Mouse (Mus musculus): Measurements from ENCODE around the gene Usp10.

Usp10 gene

GRCm38 (mm10) chr8:119914161-119914560 lies 4.0 kb downstream of the Usp10 start:
- no peak for DNase-seq (ENCODE audit: extremely low read depth, low read depth, low spot score)

- no peak for DNase-seq (ENCODE audit: extremely low read depth, low read depth, low spot score)
Measured at GRCm38 (mm10) chr8:119915298-119915697, 5.1 kb downstream of the Usp10 start.

DNA sequence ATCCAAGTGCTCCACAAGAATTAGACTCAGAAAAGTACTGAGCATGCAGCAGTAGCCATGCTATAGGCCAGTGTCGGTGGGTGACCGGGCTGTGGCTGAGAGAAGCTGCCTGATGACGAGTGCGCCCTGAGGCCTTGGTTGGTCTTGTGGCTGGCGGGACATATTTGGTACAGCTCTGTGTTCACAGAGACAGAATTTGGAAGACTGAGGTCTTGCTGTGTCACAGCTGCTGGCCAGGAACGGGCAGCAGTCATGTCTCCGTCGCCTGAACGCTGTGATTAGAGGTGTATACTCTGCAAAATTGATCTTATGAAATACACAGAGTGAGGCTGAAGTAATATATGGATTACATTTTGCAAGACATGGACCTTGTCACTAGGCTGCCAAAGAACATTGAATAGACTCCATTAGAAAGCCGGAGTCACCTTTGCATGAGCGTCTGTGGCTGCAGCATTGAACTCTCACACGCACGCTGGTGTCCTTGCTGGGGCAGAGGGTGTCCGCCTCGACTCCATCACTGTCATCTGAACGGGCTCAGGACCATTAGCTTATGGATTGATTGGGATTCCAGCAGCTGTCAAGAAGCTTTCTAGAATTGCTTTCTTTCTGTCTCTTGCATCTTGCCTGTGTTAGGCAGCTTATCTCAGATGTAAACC lies 6.2 kb downstream of the Usp10 start:
- peak; percentile 58 for DNase-seq (ENCODE audit: extremely low read depth, low read depth, low spot score)

DNA sequence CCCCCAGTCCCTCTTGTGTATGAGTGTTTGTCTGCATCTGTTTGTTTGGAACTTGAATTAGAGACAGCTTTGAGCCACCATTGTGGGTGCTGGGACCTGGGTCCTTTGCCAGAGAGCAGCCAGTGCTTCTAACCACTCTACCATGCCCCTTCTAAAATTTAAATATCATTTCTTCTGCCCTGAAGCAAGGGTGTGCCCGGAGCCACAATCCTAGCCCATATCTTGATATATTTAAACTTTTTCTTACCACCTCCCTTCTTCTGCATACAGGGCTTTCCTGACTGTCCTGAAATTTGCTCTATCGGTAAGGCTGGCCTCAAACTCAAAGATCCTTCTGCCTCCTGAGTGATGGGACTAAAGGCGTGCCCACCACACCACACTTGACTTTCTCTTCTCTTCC lies 7.3 kb downstream of the Usp10 start:
- no peak for DNase-seq (ENCODE audit: extremely low read depth, low read depth, low spot score)

DNA sequence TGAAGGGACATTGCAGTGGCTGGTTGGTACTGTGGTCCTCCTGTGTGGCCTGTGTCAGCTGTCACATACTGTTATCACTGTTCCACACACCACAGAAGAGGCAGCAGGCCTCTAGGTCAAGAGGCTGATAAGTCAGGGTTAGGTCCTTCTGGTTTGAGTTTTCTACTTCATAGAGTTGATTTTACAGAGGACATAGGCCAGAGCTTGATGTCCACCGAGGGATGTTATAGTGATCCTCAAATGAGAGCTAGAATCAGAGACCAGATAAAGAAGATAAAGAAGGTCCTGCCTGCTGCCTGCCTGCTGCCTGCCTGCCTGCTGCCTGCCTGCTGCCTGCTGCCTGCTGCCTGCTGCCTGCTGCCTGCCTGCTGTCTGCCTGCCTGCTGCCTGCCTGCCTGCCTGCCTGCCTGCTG lies 8.0 kb downstream of the Usp10 start:
- no peak for DNase-seq (ENCODE audit: extremely low read depth, low read depth, low spot score)

DNA sequence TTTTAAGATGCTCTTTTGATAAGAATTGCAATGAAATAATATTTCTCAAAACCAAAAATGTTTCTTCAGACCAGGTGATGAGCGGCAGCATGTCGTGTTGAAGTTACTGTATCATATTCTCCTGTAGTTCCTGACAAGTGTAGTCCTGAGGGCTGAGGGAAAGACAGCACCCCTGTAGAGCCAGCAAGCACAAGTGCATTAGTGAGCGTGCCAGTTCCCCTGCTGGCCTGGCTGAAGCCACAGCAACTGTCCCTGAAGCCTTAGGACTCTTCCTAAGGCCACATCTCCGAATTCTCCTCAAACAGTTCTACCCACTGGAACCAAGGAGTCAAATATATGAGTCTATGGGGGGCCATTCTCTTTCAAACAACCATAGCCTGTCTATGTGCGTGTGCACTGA lies 13.1 kb downstream of the Usp10 start:
- DNase-seq (ENCODE audit: extremely low read depth, low read depth, low spot score), result no peak

DNA sequence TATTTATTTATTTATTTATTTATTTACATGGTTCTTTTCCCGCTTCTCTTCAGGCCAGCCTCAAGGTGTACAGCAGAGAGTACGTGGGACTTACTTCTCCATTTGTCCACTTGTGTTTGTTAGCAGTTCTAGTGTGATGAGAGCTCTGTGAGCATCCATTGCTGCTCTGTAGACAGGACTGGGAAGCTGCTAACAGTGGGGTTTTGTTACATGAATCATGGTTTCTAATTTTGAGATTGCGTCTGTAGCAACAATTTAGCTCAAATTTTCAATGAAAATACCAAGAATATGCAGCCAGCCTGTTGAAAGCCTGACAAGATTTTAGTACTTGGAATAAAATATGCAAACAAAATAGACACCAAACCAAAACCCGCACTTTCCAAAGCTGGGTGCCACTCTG lies 15.3 kb downstream of the Usp10 start:
- no peak for DNase-seq (ENCODE audit: extremely low read depth, low read depth, low spot score)

GRCm38 (mm10) chr8:119926474-119926873 lies 16.3 kb downstream of the Usp10 start:
- no peak for DNase-seq (ENCODE audit: extremely low read depth, low read depth, low spot score)

- DNase-seq (ENCODE audit: extremely low read depth, low read depth, low spot score), result no peak
Measured at GRCm38 (mm10) chr8:119927422-119928092, 17.4 kb downstream of the Usp10 start.

GRCm38 (mm10) chr8:119931317-119931716 lies 21.2 kb downstream of the Usp10 start:
- no peak for DNase-seq (ENCODE audit: extremely low read depth, low read depth, low spot score)

DNA sequence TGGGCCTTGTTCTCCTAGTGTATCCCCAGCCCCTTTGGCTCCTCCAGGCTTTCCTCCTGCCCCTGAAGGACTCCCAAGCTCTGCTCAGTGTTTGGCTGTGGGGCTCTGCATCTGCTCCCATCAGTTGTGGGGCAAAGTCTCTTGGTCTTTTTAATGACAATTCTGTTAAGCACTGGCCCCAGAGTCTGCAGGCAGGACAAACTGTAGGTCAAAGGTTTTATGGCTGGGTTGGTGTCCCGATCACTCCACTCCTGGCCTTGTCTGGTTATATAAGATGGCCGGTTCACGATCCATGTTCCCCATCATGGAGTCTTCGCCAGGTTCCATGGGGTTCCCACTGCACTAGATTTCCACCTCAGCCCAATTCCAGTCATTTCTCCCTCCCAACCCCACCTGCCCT lies 23.5 kb downstream of the Usp10 start:
- no peak for DNase-seq (ENCODE audit: extremely low read depth, low read depth, low spot score)

DNA sequence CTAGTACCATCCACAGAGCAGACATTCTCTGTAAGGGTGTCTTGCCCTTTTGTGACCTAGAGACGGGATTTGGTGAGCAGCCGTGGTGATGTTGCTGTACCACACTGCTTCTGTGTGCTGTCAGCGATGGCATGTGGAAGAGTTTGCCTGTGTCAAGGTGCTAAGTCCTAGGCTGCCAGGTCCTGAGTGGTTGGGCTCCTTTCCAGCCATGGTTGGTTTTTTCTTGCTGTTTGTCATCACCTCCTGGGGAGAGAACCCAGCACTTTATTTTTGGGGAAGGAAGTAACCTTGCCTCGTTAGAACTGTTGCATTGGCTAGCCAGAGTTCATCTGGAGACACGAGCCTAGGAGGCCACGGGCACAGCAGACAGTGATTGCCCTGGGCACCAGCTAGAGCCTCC lies 25.4 kb downstream of the Usp10 start:
- DNase-seq (ENCODE audit: extremely low read depth, low read depth, low spot score), result no peak

DNA sequence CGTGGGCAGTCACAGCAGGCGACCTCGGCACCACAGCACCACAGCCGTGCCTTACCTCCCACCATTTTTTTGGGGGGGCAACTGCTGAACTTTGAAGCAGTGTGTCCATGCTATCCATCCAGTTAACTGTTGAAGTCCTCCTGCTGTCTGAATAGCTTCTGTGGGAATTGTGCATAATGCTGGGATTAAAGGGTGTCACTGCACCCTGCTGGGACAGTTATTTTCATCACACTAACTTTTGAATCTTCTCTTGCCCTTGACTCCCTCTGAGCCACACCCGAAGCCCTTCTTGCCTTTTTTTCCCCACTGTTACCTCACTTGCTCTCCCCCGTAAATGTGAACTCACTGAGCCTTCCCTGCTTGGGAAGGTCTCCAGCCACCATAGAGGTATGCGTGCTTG lies 28.3 kb downstream of the Usp10 start:
- no peak for DNase-seq (ENCODE audit: extremely low read depth, low read depth, low spot score)

GRCm38 (mm10) chr8:119939336-119939735 lies 29.2 kb downstream of the Usp10 start:
- no peak for DNase-seq (ENCODE audit: extremely low read depth, low read depth, low spot score)

DNA sequence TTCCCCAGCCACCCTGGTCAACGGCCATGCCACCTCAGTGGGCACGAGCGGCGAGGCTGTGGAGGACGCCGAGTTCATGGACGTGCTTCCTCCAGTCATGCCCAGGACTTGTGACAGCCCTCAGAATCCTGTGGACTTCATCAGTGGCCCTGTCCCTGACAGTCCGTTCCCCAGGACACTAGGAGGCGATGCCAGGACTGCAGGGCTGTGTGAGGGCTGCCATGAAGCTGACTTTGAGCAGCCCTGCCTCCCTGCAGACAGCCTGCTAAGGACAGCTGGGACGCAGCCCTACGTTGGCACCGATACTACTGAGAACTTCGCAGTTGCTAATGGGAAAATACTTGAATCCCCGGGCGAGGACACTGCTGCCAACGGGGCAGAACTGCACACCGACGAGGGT lies 31.3 kb downstream of the Usp10 start:
- DNase-seq (ENCODE audit: extremely low read depth, low read depth, low spot score), result no peak

- no peak for DNase-seq (ENCODE audit: extremely low read depth, low read depth, low spot score)
Measured at GRCm38 (mm10) chr8:119943616-119944015, 33.5 kb downstream of the Usp10 start.

GRCm38 (mm10) chr8:119944096-119944811 lies 34.1 kb downstream of the Usp10 start:
- DNase-seq (ENCODE audit: extremely low read depth, low read depth, low spot score), result peak; percentile 51

DNA sequence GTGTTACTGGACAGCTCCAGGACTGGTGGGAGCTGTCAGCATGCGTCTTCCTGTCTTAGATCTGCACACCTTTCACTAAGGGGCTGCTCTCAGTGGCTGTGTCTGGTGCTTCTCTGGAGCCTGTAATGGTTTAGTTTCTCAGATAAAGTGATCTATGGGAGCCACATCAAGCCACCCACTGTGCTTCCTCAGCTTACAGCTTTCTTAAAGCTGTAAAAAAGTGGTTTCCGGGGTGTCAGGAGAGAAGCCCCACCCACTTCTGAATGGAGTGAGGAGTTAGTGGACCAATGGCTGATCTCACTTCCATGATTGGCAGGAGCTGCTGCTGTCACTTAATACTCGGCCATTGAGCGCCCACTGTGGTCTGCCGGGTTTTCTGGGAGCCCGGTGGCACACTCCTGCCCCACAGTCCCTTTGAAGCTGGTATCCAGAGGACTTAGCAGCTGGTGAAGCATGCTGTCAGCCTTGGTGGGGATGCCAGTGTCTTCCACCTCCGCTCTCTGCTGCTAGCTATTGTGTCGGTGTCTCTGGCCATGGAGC lies 36.2 kb downstream of the Usp10 start:
- no peak for DNase-seq (ENCODE audit: extremely low read depth, low read depth, low spot score)

DNA sequence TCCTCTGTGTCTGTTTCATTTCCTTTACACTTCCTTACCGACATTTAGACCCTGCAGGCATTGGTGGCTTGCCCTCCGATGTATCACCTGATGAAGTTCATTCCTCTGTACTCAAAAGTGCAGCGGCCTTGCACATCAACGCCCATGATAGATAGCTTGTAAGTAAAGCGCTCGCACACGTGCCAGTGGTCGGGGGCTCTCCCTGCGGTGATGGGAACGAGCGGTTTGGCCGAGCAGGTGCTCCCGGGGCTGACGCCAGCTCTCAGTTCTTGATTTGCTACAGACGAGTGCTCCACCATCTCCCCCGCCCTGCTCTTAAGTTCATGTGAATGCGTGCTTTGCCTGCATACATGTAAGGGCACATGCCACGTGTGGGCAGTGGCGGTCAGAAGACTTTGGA lies 37.5 kb downstream of the Usp10 start:
- no peak for DNase-seq (ENCODE audit: extremely low read depth, low read depth, low spot score)

GRCm38 (mm10) chr8:119948340-119948739 lies 38.2 kb downstream of the Usp10 start:
- no peak for DNase-seq (ENCODE audit: extremely low read depth, low read depth, low spot score)

DNA sequence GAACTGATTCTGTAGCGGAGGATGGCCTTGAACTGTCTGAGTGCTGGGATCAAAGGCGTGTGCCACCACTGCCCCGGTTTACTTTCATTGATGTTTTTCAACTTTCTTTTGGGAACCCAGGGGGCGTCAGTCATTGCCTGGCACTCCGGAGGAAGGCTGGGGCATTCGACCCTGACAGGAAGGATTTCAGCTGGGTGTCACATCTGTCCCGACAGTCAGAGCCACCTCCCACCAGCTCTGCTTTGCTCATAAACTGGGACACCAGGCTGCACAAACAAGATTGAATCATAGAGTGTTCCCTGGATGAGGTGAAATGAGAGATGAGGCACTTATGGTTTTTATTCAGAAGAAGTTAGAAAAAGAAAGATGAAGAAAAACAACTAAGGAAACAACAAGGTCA lies 42.1 kb downstream of the Usp10 start:
- DNase-seq (ENCODE audit: extremely low read depth, low read depth, low spot score), result no peak

DNA sequence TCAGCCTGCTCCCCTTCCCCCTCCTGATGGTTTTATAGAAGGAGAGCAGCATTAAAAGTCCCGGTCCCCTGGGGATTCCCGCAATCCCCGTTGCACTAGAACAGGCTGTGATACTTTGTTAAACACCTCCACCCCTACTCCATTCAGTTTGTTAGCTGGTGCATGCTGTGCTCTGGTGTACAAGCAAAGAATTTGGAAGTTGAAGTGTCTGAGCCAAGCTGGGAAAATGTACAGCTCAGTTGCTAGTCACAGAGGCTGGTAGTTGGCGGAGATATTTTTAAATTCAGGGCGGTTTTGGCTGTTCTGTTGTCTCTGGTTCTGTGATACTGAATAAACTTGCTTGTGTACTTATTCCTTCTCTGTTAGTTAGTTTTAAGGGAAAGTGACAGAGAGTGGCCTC lies 42.6 kb downstream of the Usp10 start:
- no peak for DNase-seq (ENCODE audit: extremely low read depth, low read depth, low spot score)

Measured in fat pad, adult 2 months (tissue).